Mouse (Mus musculus): ENCODE measurements around the gene Cuedc2. TPM values are rescaled to one million over a fixed set of nuclear protein-coding genes. Genes with fewer than 3 reads are reported as not detected.

The Cuedc2 gene
- total RNA-seq, 4 experiments from 2014 or later, result 187 to 201 (median 192) TPM

- peak; percentile 18 to 43 for DNase-seq (ENCODE audit: low spot score in 2 of 2)
Measured at GRCm38 (mm10) chr19:46322144-46322995, 16.1 kb downstream of the Cuedc2 start.

GRCm38 (mm10) chr19:46321101-46321943 lies 17.2 kb downstream of the Cuedc2 start:
- DNase-seq (ENCODE audit: low spot score in 2 of 2), result peak; percentile 12 to 52

DNA sequence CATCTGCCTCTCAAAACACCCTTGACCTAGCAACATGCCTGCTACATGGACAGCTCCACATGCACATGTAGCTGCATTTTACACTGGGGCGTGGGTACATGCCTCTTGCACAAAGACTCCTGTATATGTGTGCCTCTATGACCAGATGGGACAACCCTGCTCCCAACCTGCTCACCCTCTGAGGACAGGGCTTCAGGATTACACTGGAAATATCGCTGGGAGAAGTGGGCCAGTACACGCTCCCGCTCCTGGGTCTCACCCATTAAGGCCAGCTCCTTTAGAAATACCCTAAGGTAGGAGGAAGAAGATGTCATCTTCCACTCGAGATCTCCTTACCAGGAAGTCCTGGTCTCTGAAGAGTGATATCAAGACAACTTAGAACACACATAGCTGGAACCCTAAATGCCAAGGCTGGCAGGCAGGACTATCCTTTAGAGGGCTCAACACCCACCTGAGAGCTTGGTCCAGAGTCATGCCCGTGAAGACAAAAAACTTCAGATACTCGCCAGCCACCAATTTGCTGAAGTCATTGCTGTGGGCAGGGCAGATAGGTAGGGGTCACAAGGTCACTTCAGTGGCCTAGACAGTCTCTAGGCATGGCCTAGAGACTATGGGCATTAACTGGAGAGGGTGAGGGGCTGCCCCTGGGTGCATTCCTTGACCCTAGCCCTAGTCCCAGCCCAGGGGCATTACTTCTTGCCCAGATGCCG lies 18.3 kb downstream of the Cuedc2 start:
- peak in 1 of 2 experiments; percentile 18 for DNase-seq (ENCODE audit: low spot score in 2 of 2)

DNA sequence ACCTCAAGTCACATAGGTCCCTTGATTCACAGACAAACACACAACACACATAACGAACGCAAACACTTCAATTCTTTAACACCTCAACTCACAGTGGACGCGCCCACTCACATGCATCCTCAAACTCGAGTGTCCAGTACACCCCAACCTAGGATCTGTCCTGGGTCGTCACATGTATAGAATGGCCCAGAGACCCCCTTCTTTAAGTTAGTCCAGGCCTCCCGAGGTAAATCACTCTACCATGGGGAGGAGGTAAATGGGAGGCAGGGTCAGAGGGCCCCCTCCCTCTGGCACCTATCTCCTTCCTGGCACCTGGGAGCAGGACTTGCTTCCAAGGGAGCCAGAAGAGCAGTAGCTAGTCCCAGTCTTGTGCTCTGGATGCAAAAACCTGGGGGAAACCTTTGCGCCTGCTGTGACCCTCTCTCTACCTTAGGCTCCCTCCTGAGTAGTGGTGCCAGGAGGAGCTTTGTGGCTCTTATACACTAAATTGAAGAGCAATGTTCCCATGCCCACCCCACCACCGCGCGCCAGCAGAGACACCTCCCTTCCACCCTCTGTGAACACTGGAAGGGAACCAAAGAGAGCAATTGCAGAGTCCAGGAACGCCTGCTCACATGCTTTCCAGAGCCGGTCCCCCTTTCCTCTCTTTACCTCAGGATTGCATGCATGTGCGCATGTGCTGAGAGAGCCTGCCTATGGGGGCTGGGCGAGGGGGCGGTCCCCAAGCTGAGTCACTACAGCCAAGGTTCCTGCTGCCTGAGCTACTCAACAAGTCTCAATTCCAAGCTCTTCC lies 19.7 kb downstream of the Cuedc2 start:
- peak; percentile 69 to 96 for DNase-seq (ENCODE audit: low spot score in 2 of 2)

GRCm38 (mm10) chr19:46318031-46318471 lies 20.5 kb downstream of the Cuedc2 start:
- peak; percentile 43 to 45 for DNase-seq (ENCODE audit: low spot score in 2 of 2)

DNA sequence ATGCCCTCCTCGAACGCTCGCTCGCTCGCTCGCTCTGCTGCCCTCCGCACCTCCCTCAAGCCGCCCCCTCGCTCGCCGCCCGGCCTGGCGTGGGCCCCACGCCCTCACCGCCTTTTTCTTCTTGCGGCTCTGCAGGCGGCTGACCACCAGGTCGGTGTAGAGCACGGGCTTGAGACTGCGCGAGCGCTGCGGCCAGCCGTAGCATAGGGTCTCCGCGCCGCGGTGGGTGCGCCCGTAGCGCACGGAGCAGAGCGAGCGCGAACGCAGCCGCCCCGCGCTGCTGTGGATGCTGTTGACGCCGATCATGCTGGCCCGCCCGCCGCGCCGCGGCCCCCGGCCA lies 21.0 kb downstream of the Cuedc2 start:
- DNase-seq (ENCODE audit: low spot score in 2 of 2), result peak; percentile 7 to 21

GRCm38 (mm10) chr19:46316846-46317545 lies 21.5 kb downstream of the Cuedc2 start:
- peak; percentile 63 to 89 for DNase-seq (ENCODE audit: low spot score in 2 of 2)

GRCm38 (mm10) chr19:46315752-46316610 lies 22.5 kb downstream of the Cuedc2 start:
- peak; percentile 4 to 23 for DNase-seq (ENCODE audit: low spot score in 2 of 2)

GRCm38 (mm10) chr19:46314872-46315742 lies 23.4 kb downstream of the Cuedc2 start:
- no peak for DNase-seq (ENCODE audit: low spot score in 2 of 2)

- peak in 1 of 2 experiments; percentile 29 for DNase-seq (ENCODE audit: low spot score in 2 of 2)
Measured at GRCm38 (mm10) chr19:46314151-46314601, 24.3 kb downstream of the Cuedc2 start.

GRCm38 (mm10) chr19:46313591-46313990 lies 24.9 kb downstream of the Cuedc2 start:
- DNase-seq (ENCODE audit: low spot score in 2 of 2), result no peak

DNA sequence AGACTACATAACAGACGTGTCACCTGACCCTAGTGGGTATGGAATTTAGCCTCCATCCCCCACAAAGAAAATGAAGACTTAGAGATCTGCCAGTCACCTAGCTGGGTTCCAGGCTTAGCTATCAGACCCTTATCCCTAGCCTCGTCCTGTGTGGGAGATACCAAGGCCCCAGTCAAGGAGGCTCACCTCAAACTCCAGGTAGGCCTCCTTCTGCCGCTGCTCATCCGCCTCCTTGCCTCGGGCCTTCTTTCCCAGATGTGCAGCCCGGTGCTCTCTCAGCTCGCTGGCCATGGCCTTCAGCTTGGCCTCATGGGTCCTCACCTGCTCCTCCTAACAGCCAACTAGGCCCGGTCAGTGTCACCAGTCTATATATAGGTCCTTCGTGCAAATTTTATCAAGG lies 25.4 kb downstream of the Cuedc2 start:
- peak in 1 of 2 experiments; percentile 10 for DNase-seq (ENCODE audit: low spot score in 2 of 2)

- peak in 1 of 2 experiments; percentile 9 for DNase-seq (ENCODE audit: low spot score in 2 of 2)
Measured at GRCm38 (mm10) chr19:46312566-46312965, 25.9 kb downstream of the Cuedc2 start.

GRCm38 (mm10) chr19:46311341-46311740 lies 27.2 kb downstream of the Cuedc2 start:
- no peak for DNase-seq (ENCODE audit: low spot score in 2 of 2)

- peak in 1 of 2 experiments; percentile 21 for DNase-seq (ENCODE audit: low spot score in 2 of 2)
Measured at GRCm38 (mm10) chr19:46310312-46310865, 28.1 kb downstream of the Cuedc2 start.

- peak in 1 of 2 experiments; percentile 12 for DNase-seq (ENCODE audit: low spot score in 2 of 2)
Measured at GRCm38 (mm10) chr19:46309651-46310305, 28.7 kb downstream of the Cuedc2 start.
